Mouse (Mus musculus): ENCODE results near the gene Mrpl43.

GRCm38 (mm10) chr19:45003740-45004516, 2.3 kb downstream of the Mrpl43 start:
- no peak for TF ChIP-seq CTCF (IDR thresholded peaks at IDR 0.05; ENCODE audit: control insufficient read depth, insufficient read depth, insufficient replicate concordance, low read depth, low read length)
- no peak for TF ChIP-seq POLR2A (IDR thresholded peaks at IDR 0.05; ENCODE audit: control insufficient read depth, low read depth, low read length)
